Comparison of ENCODE assay signal across 10 mouse cellular contexts in genomic region chr15:31318158-31318955, GRCm38 (mm10). TPM values are rescaled to one million over a fixed set of nuclear protein-coding genes. Genes with fewer than 3 reads are reported as not detected.
DNase-seq lines count a peak whose midpoint lies in the region; ATAC-seq and TF ChIP-seq lines count a peak whose summit lies in the region.
"Had no signal": no experiment of that assay in that cellular context is flagged by ENCODE, and none has a peak within 500 bp of the region (broad histone marks: within the 10 kb centered on the region; RNA-seq: fewer than 3 reads in every experiment).

No protein-coding gene starts in this region.

- H3K4me1 ChIP-seq in forebrain, embryonic 16.5 days (replicated peaks; ENCODE audit: control insufficient read depth, insufficient read depth, low read length) = peaks cover 16% of the 10 kb centered on the region

- no peak overlapping the region for H3K9ac ChIP-seq in forebrain, embryonic 16.5 days (replicated peaks; ENCODE audit: low read depth, low read length)

- H3K27me3 ChIP-seq in forebrain, embryonic 16.5 days (replicated peaks; ENCODE audit: control insufficient read depth, insufficient read depth, low read length) = no peaks in the 10 kb centered on the region

- H3K9me3 ChIP-seq in forebrain, embryonic 16.5 days (ENCODE audit: control insufficient read depth, low read length) = no peaks in the 10 kb centered on the region

- no peak for TF ChIP-seq CTCF in left cerebral cortex, adult 2 months (IDR thresholded peaks at IDR 0.05)

- no peaks in the 10 kb centered on the region for H3K36me3 ChIP-seq in forebrain, embryonic 16.5 days (ENCODE audit: control insufficient read depth, insufficient read depth)

- ATAC-seq in forebrain, embryonic 16.5 days = peak; percentile 34; the same call in 1 of the 2 replicates
- no peak for ATAC-seq in monocyte, adult 5-6 weeks (replicated peaks; ENCODE audit: insufficient number of reproducible peaks, low FRiP score, low TSS enrichment, poor library complexity, severe bottlenecking)

- no peak overlapping the region for H3K4me2 ChIP-seq in forebrain, embryonic 16.5 days (ENCODE audit: low read length)

- DNase-seq in left cerebral cortex, adult 2 months (ENCODE audit: extremely low spot score in 1 of 2, low spot score in 2 of 2) = no peak
- DNase-seq in left cerebral cortex, adult 11 months (ENCODE audit: low spot score) = no peak
- DNase-seq in R1 (ENCODE audit: low read depth, low spot score) = peak; percentile 32
- peak; percentile 45 for DNase-seq in lung, postnatal 36 days
- DNase-seq in urinary bladder, postnatal 36 days (ENCODE audit: low spot score in 2 of 2) = no peak
- DNase-seq in right cerebral cortex, postnatal 4 days = no peak
- DNase-seq: gastrocnemius, postnatal 10 days; right cerebral cortex, adult 18-20 months had no signal

- H3K27ac ChIP-seq in left cerebral cortex, adult 2 months = peak overlapping the region; percentile 67
- H3K27ac ChIP-seq in forebrain, embryonic 16.5 days (ENCODE audit: low read length) = peak overlapping the region; percentile 26; the same call in 1 of the 2 replicates

- no peak overlapping the region for H3K4me3 ChIP-seq in left cerebral cortex, adult 2 months
- H3K4me3 ChIP-seq in forebrain, embryonic 16.5 days (replicated peaks; ENCODE audit: low read length) = no peak overlapping the region

- 12% methylated on average over 6 of the region's 6 CpGs for WGBS in forebrain, embryonic 16.5 days

- intact Hi-C loops in left cerebral cortex, adult 2 months (cut with DNase I) = loop anchor here (5.0 kb wide), 1 partner anchor 109 kb away; no protein-coding TSS in a partner anchor

RNA-seq across cellular contexts. Expression of gene Ankrd33b, which starts 49.2 kb away (rescaled TPM):
- total RNA-seq in left cerebral cortex, adult 2 months (2021) = 10 to 100 TPM; 79.6 to 93.7 TPM
- polyA plus RNA-seq in forebrain, embryonic 16.5 days (2015; fragmentation: Nextera tagmentation; extraction: Ambion mirVana) = 0.39 and 0.53 TPM in 2 replicates
- 0.97 to 11.6 TPM (median 9.1 TPM) in 3 replicates for total RNA-seq in monocyte, adult 5-6 weeks (2017)

Comparison
In these comparisons a context has a peak if more than half of its experiments do, and no peak if none do; other contexts are left out.
1. DNase-seq: peak in R1 (single experiment) and lung, postnatal 36 days (single experiment); none in left cerebral cortex, adult 2 months (0 of 2), left cerebral cortex, adult 11 months (single experiment), urinary bladder, postnatal 36 days (0 of 2) and right cerebral cortex, postnatal 4 days (single experiment).